Mouse (Mus musculus) C2C12 (cell line): ENCODE measurements around the gene Pbx1. TPM values are rescaled to one million over a fixed set of nuclear protein-coding genes. Genes with fewer than 3 reads are reported as not detected.

Experiments used
- H3K27me3 ChIP-seq: one replicate; pipeline ENCODE4 v1.6.1; 2011; ENCODE audit not compliant: control insufficient read depth, insufficient read depth, insufficient read length
- H3K36me3 ChIP-seq: one replicate; pipeline ENCODE4 v1.6.1; 2011; ENCODE audit not compliant: control insufficient read depth, insufficient read depth
- H3K4me3 ChIP-seq: one replicate; pipeline ENCODE4 v1.5.1; 2011; ENCODE audit warnings: mild to moderate bottlenecking, control low read depth; ENCODE audit not compliant: poor library complexity, insufficient read depth, severe bottlenecking
- H3K79me2 ChIP-seq: one replicate; pipeline ENCODE4 v1.6.1; 2011; ENCODE audit not compliant: control insufficient read depth, insufficient read depth
- H3K79me3 ChIP-seq: one replicate; pipeline ENCODE4 v1.6.1; 2011; ENCODE audit warnings: low read depth, control low read depth
- H3ac ChIP-seq: one replicate; pipeline ENCODE3; 2011; ENCODE audit warnings: low read depth; ENCODE audit not compliant: control insufficient read depth, insufficient read length
- CEBPB ChIP-seq: IDR thresholded peaks from one replicate; pipeline ENCODE4 v1.6.1; 2011; ENCODE audit warnings: low read depth, mild to moderate bottlenecking, control low read depth, moderate library complexity
- CTCF ChIP-seq: IDR thresholded peaks from one replicate; pipeline ENCODE4 v1.5.1; 2011; ENCODE audit not compliant: control insufficient read depth, insufficient read depth, insufficient read length
- FOSL1 ChIP-seq: IDR thresholded peaks from one replicate; pipeline ENCODE4 v1.8.0; 2011; ENCODE audit warnings: mild to moderate bottlenecking, low read length; ENCODE audit not compliant: poor library complexity, insufficient read depth, severe bottlenecking
- MAX ChIP-seq: IDR thresholded peaks from one replicate; pipeline ENCODE4 v1.6.1; 2011; ENCODE audit warnings: mild to moderate bottlenecking, control low read depth
- MYOD1 ChIP-seq: IDR thresholded peaks from one replicate; pipeline ENCODE4 v1.6.1; 2011; ENCODE audit warnings: low read depth; ENCODE audit not compliant: control insufficient read depth, insufficient read length
- MYOG ChIP-seq: IDR thresholded peaks from one replicate; pipeline ENCODE4 v1.6.1; 2011; ENCODE audit not compliant: control insufficient read depth, insufficient read length; ENCODE audit errors: extremely low read depth
- USF1 ChIP-seq: IDR thresholded peaks from one replicate; pipeline ENCODE4 v1.6.1; 2011; ENCODE audit warnings: low read depth, mild to moderate bottlenecking, control low read depth, moderate library complexity
- polyA plus RNA-seq: library from polyadenylated mRNA; unstranded; fragments of >200 nt; fragmentation: generic; extraction: Trizol; gene quantifications from one replicate; pipeline ENCODE4 v1.2.1, GENCODE M21; 2012; ENCODE audit warnings: missing spikeins

The Pbx1 gene
- polyA plus RNA-seq, 1 experiment = 29.4 TPM

DNA sequence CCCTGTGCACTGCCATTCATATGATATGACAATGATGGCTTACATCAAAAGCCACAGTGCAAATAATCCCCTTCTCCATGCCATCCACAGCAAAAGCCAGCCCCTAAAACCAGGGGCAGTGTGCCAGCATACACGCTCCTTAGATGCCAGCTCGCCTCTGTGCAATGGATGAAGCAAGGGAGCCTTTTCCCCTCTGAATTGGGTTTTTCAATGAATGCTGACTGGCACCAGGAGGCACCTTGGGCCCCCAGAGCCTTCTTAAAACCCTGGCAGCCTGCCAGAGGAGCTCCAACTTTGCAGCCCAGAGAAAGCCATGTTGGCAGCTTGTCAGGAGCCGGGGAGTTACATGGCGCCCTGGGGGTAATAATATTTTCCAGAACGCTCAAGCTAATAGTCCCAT lies 186.5 kb downstream of the Pbx1 start:
- no peak overlapping the region for H3ac ChIP-seq
- TF ChIP-seq MAX (no peak), CEBPB (no peak), MYOD1 (no peak), USF1 (no peak), FOSL1 (no peak), CTCF (no peak), MYOG (no peak)
- H3K79me2 ChIP-seq = peaks cover 68% of the 10 kb centered on the region

DNA sequence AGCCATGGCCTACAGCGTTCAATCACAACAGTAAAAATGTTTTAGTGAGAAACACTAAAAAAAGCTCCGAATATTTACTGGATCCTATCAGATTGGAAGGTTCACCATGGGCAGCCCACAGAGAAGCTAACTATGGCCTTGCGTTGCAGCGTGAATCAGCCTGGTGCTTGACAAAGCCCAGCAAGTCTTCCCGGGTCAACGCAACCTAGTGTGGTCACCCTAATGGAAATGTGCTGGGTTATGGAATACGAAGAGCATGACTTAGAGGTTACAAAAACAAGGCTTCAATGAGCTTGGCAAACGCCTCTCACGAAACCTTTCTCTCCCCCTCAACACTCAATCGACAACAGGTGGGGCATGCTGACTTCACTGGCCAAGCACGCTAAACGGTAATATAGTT lies 188.3 kb downstream of the Pbx1 start:
- peaks cover 28% of the 10 kb centered on the region for H3K79me3 ChIP-seq
- no peaks in the 10 kb centered on the region for H3K27me3 ChIP-seq
- H3K79me2 ChIP-seq = peaks cover 67% of the 10 kb centered on the region
- no peak for TF ChIP-seq MYOD1
- no peak for TF ChIP-seq FOSL1
- TF ChIP-seq CEBPB = no peak
- no peak for TF ChIP-seq USF1
- no peak for TF ChIP-seq MYOG
- no peak for TF ChIP-seq CTCF
- no peak for TF ChIP-seq MAX
- H3ac ChIP-seq = no peak overlapping the region
- H3K36me3 ChIP-seq = no peaks in the 10 kb centered on the region
- no peak overlapping the region for H3K4me3 ChIP-seq

More for the DNA sequence above, 186.5 kb downstream of the Pbx1 start:
- no peak overlapping the region for H3K4me3 ChIP-seq
- H3K27me3 ChIP-seq = no peaks in the 10 kb centered on the region
- peaks cover 23% of the 10 kb centered on the region for H3K79me3 ChIP-seq
- H3K36me3 ChIP-seq = no peaks in the 10 kb centered on the region

DNA sequence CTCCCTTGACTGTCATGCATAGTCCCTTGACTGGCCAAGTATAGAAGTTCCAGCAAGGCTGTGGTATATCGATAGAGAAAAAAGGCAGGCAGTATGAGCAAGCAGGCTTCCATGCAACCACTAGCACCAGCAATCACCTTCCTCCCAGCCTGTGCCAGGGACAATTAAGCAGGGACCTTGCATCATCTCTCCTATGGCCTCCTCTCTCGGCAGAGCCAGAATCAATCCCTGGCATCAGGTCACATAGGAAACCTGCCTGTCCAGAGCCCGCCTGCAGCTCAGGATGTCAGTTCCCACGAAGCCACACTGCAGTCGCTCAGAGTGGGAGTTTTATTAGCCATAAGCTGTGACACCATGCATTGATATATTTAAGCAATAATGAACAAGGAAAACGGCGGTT lies 189.0 kb downstream of the Pbx1 start:
- Histone ChIP-seq H3K36me3 (no peaks in the 10 kb centered on the region), H3ac (no peak overlapping the region), H3K79me3 (peaks cover 28% of the 10 kb centered on the region), H3K4me3 (no peak overlapping the region), H3K27me3 (no peaks in the 10 kb centered on the region), H3K79me2 (peaks cover 70% of the 10 kb centered on the region)
- no peak for TF ChIP-seq CTCF
- no peak for TF ChIP-seq FOSL1
- TF ChIP-seq CEBPB = no peak
- TF ChIP-seq MAX = no peak
- TF ChIP-seq USF1 = no peak
- TF ChIP-seq MYOG = no peak
- TF ChIP-seq MYOD1 = no peak

DNA sequence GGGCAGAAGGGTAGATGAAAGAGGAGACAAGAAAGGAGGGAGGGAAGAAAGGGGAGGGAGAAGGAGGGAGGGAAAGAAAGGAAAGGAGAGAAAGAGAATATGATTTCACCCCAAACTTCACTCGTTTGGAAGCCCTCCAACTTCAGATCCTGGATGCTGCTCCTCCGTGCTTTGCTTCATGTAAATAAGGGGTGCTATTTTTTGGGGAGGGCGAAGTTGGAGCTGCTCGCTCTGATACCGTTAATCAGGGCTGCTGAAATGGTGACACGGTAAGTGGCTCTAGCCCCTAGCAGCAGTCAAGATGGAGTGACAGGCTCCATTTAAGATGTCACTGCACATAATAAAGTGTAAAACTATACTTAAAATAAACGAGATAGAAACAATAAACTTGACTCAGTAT lies 190.8 kb downstream of the Pbx1 start:
- Histone ChIP-seq H3K79me2 (peaks cover 65% of the 10 kb centered on the region), H3ac (no peak overlapping the region), H3K4me3 (no peak overlapping the region), H3K27me3 (no peaks in the 10 kb centered on the region), H3K79me3 (peaks cover 26% of the 10 kb centered on the region), H3K36me3 (no peaks in the 10 kb centered on the region)
- TF ChIP-seq MYOD1 (no peak), CEBPB (no peak), CTCF (no peak)

DNA sequence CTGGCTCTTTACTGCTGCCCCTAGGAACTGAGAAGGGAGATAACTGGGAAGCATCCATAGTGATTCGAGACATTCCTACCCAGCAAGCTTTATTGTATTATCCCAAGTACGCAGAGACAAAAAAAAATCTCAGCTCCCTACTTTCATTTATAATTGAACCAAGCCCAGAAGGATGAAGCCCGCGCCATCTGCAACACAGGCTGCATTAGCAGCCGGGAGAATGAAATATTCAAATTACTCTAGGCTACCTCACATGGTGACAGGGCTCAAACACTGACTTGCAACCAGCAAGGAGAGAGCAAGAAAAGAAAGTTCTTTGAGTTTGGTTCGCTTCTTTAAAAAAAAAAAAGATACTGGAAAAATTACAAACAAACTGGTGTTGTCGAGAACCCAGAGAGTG lies 191.2 kb downstream of the Pbx1 start:
- TF ChIP-seq CEBPB (no peak), MYOD1 (no peak), USF1 (no peak), MYOG (no peak), FOSL1 (no peak), CTCF (no peak), MAX (no peak)
- Histone ChIP-seq H3K79me3 (peaks cover 25% of the 10 kb centered on the region), H3K79me2 (peaks cover 66% of the 10 kb centered on the region)

DNA sequence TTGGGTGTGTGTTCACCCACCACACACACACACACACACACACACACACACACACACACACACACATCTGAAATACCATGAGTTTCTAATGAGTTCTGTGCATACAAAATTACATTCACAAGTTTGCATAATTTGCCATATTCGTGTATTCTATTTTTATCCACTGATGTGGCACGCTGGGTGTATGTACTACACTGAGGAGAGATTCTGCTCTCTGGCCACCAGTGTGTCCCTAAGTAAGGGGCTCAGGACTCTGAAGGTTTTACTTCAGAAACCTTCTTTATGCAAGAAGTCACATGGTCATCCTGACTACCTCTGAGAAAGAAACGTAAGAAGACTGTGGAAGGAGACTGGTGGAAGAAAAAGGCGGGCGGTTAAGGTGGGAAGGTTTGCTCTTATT lies 191.7 kb downstream of the Pbx1 start:
- no peaks in the 10 kb centered on the region for H3K36me3 ChIP-seq
- H3ac ChIP-seq = no peak overlapping the region
- no peak for TF ChIP-seq MYOG
- TF ChIP-seq MYOD1 = no peak
- TF ChIP-seq USF1 = no peak
- no peak for TF ChIP-seq CEBPB
- TF ChIP-seq FOSL1 = no peak
- no peak for TF ChIP-seq MAX
- TF ChIP-seq CTCF = no peak
- H3K79me3 ChIP-seq = peaks cover 21% of the 10 kb centered on the region
- no peaks in the 10 kb centered on the region for H3K27me3 ChIP-seq
- peaks cover 66% of the 10 kb centered on the region for H3K79me2 ChIP-seq
- H3K4me3 ChIP-seq = no peak overlapping the region

More for the DNA sequence above, 191.2 kb downstream of the Pbx1 start:
- Histone ChIP-seq H3ac (no peak overlapping the region), H3K36me3 (no peaks in the 10 kb centered on the region), H3K4me3 (no peak overlapping the region), H3K27me3 (no peaks in the 10 kb centered on the region)
